Mouse (Mus musculus): ENCODE measurements around the gene Ces2a. TPM values are rescaled to one million over a fixed set of nuclear protein-coding genes. Genes with fewer than 3 reads are reported as not detected.
A peak's percentile ranks its signal among the peaks of the same experiment; 100 is the strongest.

Gene Ces2a
- total RNA-seq (2021): not detected
- long read RNA-seq, experiment 1: 0 reads
- long read RNA-seq, experiment 2: 0 reads

- no peak for DNase-seq (ENCODE audit: low spot score in 2 of 2)
Observed at GRCm38 (mm10) chr8:104733753-104734152, at the start of gene Ces2a. Ces2a (plus strand) TSS chr8:104734003.

- DNase-seq (ENCODE audit: low spot score in 2 of 2): no peak
Observed at GRCm38 (mm10) chr8:104688433-104688832, 45.4 kb upstream of the Ces2a start.

GRCm38 (mm10) chr8:104698556-104698955 is 35.2 kb upstream of the Ces2a start:
- no peak for DNase-seq (ENCODE audit: low spot score in 2 of 2)

GRCm38 (mm10) chr8:104701900-104702299 is 31.9 kb upstream of the Ces2a start:
- DNase-seq (ENCODE audit: low spot score in 2 of 2): no peak

GRCm38 (mm10) chr8:104721166-104721565 is 12.6 kb upstream of the Ces2a start:
- DNase-seq (ENCODE audit: low spot score in 2 of 2): no peak

GRCm38 (mm10) chr8:104731451-104731850 is 2.4 kb upstream of the Ces2a start:
- DNase-seq (ENCODE audit: low spot score in 2 of 2): no peak

GRCm38 (mm10) chr8:104731969-104732368 is 1.8 kb upstream of the Ces2a start:
- DNase-seq (ENCODE audit: low spot score in 2 of 2): peak; percentile 34 to 38

- no peak for DNase-seq (ENCODE audit: low spot score in 2 of 2)
Observed at GRCm38 (mm10) chr8:104742039-104742438, 8.2 kb downstream of the Ces2a start.

GRCm38 (mm10) chr8:104743410-104743809 is 9.6 kb downstream of the Ces2a start:
- DNase-seq (ENCODE audit: low spot score in 2 of 2): no peak

- no peak for DNase-seq (ENCODE audit: low spot score in 2 of 2)
Observed at GRCm38 (mm10) chr8:104752818-104753217, 19.0 kb downstream of the Ces2a start.

GRCm38 (mm10) chr8:104757621-104758020 is 23.8 kb downstream of the Ces2a start:
- DNase-seq (ENCODE audit: low spot score in 2 of 2): no peak

GRCm38 (mm10) chr8:104758209-104758608 is 24.4 kb downstream of the Ces2a start:
- peak in 1 of 2 experiments; percentile 50 for DNase-seq (ENCODE audit: low spot score in 2 of 2)

- DNase-seq (ENCODE audit: low spot score in 2 of 2): no peak
Observed at GRCm38 (mm10) chr8:104761126-104761525, 27.3 kb downstream of the Ces2a start.

GRCm38 (mm10) chr8:104766485-104766884 is 32.7 kb downstream of the Ces2a start:
- DNase-seq (ENCODE audit: low spot score in 2 of 2): peak in 1 of 2 experiments; percentile 70

GRCm38 (mm10) chr8:104770365-104770764 is 36.6 kb downstream of the Ces2a start:
- DNase-seq (ENCODE audit: low spot score in 2 of 2): no peak

- DNase-seq (ENCODE audit: low spot score in 2 of 2): no peak
Observed at GRCm38 (mm10) chr8:104787049-104787448, 53.2 kb downstream of the Ces2a start.

GRCm38 (mm10) chr8:104788929-104789328 is 55.1 kb downstream of the Ces2a start:
- DNase-seq (ENCODE audit: low spot score in 2 of 2): no peak

GRCm38 (mm10) chr8:104789886-104790680 is 56.3 kb downstream of the Ces2a start:
- DNase-seq (ENCODE audit: low spot score in 2 of 2): peak in 1 of 2 experiments; percentile 12

Small RNA genes lying within 50 kb of the gene (microRNA-seq; reads per million reads assigned to microRNA genes)
- gene Gm44328: 0 reads per million in 2 experiments

Other genes with a start within 250 kb of the Ces2a start
- gene Terb1, start 224.1 kb upstream of the Ces2a start, total RNA-seq (2021): under 1 TPM; 0.60 to 0.79 TPM
- gene Nae1, start 199.4 kb upstream of the Ces2a start, total RNA-seq (2021): 10 to 100 TPM; 43.4 to 47.5 TPM
- gene Car7, start 199.3 kb upstream of the Ces2a start, total RNA-seq (2021): 10 to 100 TPM; 15.8 to 20.4 TPM
- 1 to 10 TPM; 8.4 to 9.3 TPM for gene Pdp2, start 142.6 kb upstream of the Ces2a start, total RNA-seq (2021)
- not detected for gene Cdh16, start 109.6 kb upstream of the Ces2a start, total RNA-seq (2021)
- gene Rrad, start 102.7 kb upstream of the Ces2a start, total RNA-seq (2021): 1 to 10 TPM; 2.1 to 3.3 TPM
- gene Ciao2b, start 92.0 kb upstream of the Ces2a start, total RNA-seq (2021): 10 to 100 TPM; 26.1 to 28.2 TPM
- gene Ces2b, start 97.6 kb downstream of the Ces2a start, total RNA-seq (2021): under 1 TPM; 0.30 to 0.50 TPM
- not detected for gene Ces2c, start 113.1 kb downstream of the Ces2a start, total RNA-seq (2021)
- not detected for gene Ces2e, start 192.3 kb downstream of the Ces2a start, total RNA-seq (2021)
- gene Ces2f, start 213.4 kb downstream of the Ces2a start, total RNA-seq (2021): not detected
- under 1 TPM in 1 of 2 experiments, not detected in 1; 0.39 TPM for gene Ces2g, start 227.7 kb downstream of the Ces2a start, total RNA-seq (2021)